Mouse (Mus musculus) cerebellum, postnatal 4 days (tissue): ENCODE results near the gene Smco1.

Experiments used
- DNase-seq, 2 experiments: peaks; one replicate each; pipeline ENCODE4 v3.0.0; 2022; ENCODE audit warnings: low spot score in 2 of 2, mixed read lengths in 1 of 2

Gene Smco1

GRCm38 (mm10) chr16:32311970-32312369, 40.7 kb downstream of the Smco1 start:
- no peak for DNase-seq

- no peak for DNase-seq
These were observed 41.1 kb downstream of the Smco1 start for GRCm38 (mm10) chr16:32312386-32312785.

GRCm38 (mm10) chr16:32312859-32313258, 41.6 kb downstream of the Smco1 start:
- no peak for DNase-seq

- no peak for DNase-seq
These were observed 45.3 kb downstream of the Smco1 start for GRCm38 (mm10) chr16:32316601-32317000.

- DNase-seq: no peak
These were observed 52.7 kb downstream of the Smco1 start for GRCm38 (mm10) chr16:32323953-32324352.
